ENCODE assay signal across 19 mouse cellular contexts in the genomic region with DNA sequence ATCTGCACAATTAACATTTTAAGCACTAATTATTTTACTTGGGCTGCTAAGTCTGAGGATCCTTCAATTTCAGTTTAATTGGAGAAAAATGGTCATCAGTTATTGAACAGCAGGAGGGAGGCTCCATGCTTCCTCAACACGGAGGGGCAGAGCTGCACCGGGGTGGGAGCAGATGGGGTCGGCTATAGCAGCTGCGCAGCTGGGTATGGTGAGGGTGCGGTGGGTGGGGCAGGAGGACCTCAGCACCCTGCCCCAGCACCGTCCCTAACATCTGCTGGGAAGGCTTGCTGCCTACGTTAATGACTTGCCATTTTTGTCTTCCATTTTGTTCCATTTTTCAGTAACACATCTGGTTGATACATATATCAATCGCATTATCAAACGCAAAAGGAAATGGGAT. TPM values are rescaled to one million over a fixed set of nuclear protein-coding genes. Genes with fewer than 3 reads are reported as not detected.
DNase-seq lines count a peak whose midpoint lies in the region; ATAC-seq and TF ChIP-seq lines count a peak whose summit lies in the region.
"Had no signal": no experiment of that assay in that cellular context is flagged by ENCODE, and none has a peak within 500 bp of the region (broad histone marks: within the 10 kb centered on the region; RNA-seq: fewer than 3 reads in every experiment).

No protein-coding gene starts in this region.

- no peak for TF ChIP-seq CTCF in hindbrain, postnatal 0 days (IDR thresholded peaks at IDR 0.05; ENCODE audit: low read depth)

- H3K36me3 ChIP-seq in hindbrain, embryonic 11.5 days (ENCODE audit: control insufficient read depth, insufficient read depth, low read length): no peaks in the 10 kb centered on the region
- no peaks in the 10 kb centered on the region for H3K36me3 ChIP-seq in hindbrain, postnatal 0 days (ENCODE audit: insufficient read depth, low read length)
- H3K36me3 ChIP-seq in neural tube, embryonic 12.5 days: no peaks in the 10 kb centered on the region
- H3K36me3 ChIP-seq in hindbrain, embryonic 14.5 days (replicated peaks; ENCODE audit: control insufficient read depth, insufficient read depth): no peaks in the 10 kb centered on the region
- H3K36me3 ChIP-seq: embryonic facial prominence, embryonic 13.5 days; heart, embryonic 12.5 days; hindbrain, embryonic 15.5 days had no signal

- no peaks in the 10 kb centered on the region for H3K27me3 ChIP-seq in hindbrain, embryonic 11.5 days (ENCODE audit: control insufficient read depth, insufficient read depth, low read length)
- no peaks in the 10 kb centered on the region for H3K27me3 ChIP-seq in hindbrain, postnatal 0 days (ENCODE audit: insufficient read depth, low read length)
- no peaks in the 10 kb centered on the region for H3K27me3 ChIP-seq in neural tube, embryonic 12.5 days (replicated peaks)
- H3K27me3 ChIP-seq in hindbrain, embryonic 14.5 days (ENCODE audit: control insufficient read depth, insufficient read depth, low read length): no peaks in the 10 kb centered on the region
- H3K27me3 ChIP-seq: hindbrain, embryonic 15.5 days; Patski had no signal

- 0 out of 2 replicates have a peak, but pooled peaks have one; percentile 41 for ATAC-seq in hindbrain, embryonic 11.5 days (ENCODE audit: low FRiP score)
- ATAC-seq in hindbrain, postnatal 0 days: no peak
- 0 out of 2 replicates have a peak, but pooled peaks have one; percentile 42 for ATAC-seq in neural tube, embryonic 12.5 days (ENCODE audit: low FRiP score, low read depth)
- ATAC-seq in hindbrain, embryonic 14.5 days (ENCODE audit: low FRiP score): no peak
- ATAC-seq: activated CD4-positive, CD25-positive, alpha-beta regulatory T cell, adult 4 months; forebrain, embryonic 14.5 days; Patski had no signal

- 65% methylated on average over 9 of the region's 9 CpGs for WGBS in hindbrain, embryonic 11.5 days
- 60% methylated on average over 9 of the region's 9 CpGs for WGBS in hindbrain, postnatal 0 days
- WGBS in neural tube, embryonic 12.5 days: 56% methylated on average over 9 of the region's 9 CpGs
- 35% methylated on average over 9 of the region's 9 CpGs for WGBS in hindbrain, embryonic 14.5 days

- no peak overlapping the region for H3K4me2 ChIP-seq in hindbrain, embryonic 11.5 days (replicated peaks; ENCODE audit: low read depth, low read length)
- H3K4me2 ChIP-seq in hindbrain, postnatal 0 days (ENCODE audit: low read depth, low read length): no peak overlapping the region
- H3K4me2 ChIP-seq in neural tube, embryonic 12.5 days (replicated peaks): no peak overlapping the region
- H3K4me2 ChIP-seq in hindbrain, embryonic 14.5 days (replicated peaks): no peak overlapping the region
- H3K4me2 ChIP-seq: embryonic facial prominence, embryonic 13.5 days; heart, embryonic 12.5 days; hindbrain, embryonic 15.5 days had no signal

- H3K4me3 ChIP-seq in hindbrain, embryonic 11.5 days (ENCODE audit: low read depth, low read length): no peak overlapping the region
- H3K4me3 ChIP-seq in hindbrain, postnatal 0 days (ENCODE audit: low read length): no peak overlapping the region
- no peak overlapping the region for H3K4me3 ChIP-seq in neural tube, embryonic 12.5 days
- no peak overlapping the region for H3K4me3 ChIP-seq in hindbrain, embryonic 14.5 days (replicated peaks; ENCODE audit: low read length)
- H3K4me3 ChIP-seq: embryonic facial prominence, embryonic 13.5 days; gastrocnemius, adult 2 months; heart, embryonic 12.5 days; hindbrain, embryonic 15.5 days had no signal

- peak overlapping the region; percentile 88 for H3K27ac ChIP-seq in hindbrain, embryonic 11.5 days (ENCODE audit: low read depth, low read length)
- no peak overlapping the region for H3K27ac ChIP-seq in hindbrain, postnatal 0 days
- no peak overlapping the region for H3K27ac ChIP-seq in neural tube, embryonic 12.5 days
- H3K27ac ChIP-seq in hindbrain, embryonic 14.5 days: peak overlapping the region; percentile 66; the same call in 1 of the 2 replicates
- H3K27ac ChIP-seq: embryonic facial prominence, embryonic 13.5 days; gastrocnemius, adult 2 months; hindbrain, embryonic 15.5 days had no signal

- H3K9me3 ChIP-seq in hindbrain, embryonic 11.5 days (ENCODE audit: control insufficient read depth, low read length): no peaks in the 10 kb centered on the region
- H3K9me3 ChIP-seq in hindbrain, postnatal 0 days (ENCODE audit: low read length): no peaks in the 10 kb centered on the region
- H3K9me3 ChIP-seq in neural tube, embryonic 12.5 days: no peaks in the 10 kb centered on the region
- no peaks in the 10 kb centered on the region for H3K9me3 ChIP-seq in hindbrain, embryonic 14.5 days (ENCODE audit: control insufficient read depth, low read length)
- H3K9me3 ChIP-seq: embryonic facial prominence, embryonic 13.5 days; heart, embryonic 12.5 days; hindbrain, embryonic 15.5 days had no signal

- no peak for DNase-seq in hindbrain, embryonic 11.5 days (ENCODE audit: low spot score)
- no peak for DNase-seq in hindbrain, postnatal 0 days (ENCODE audit: low spot score)
- DNase-seq in neural tube, embryonic 10.5 days (ENCODE audit: extremely low spot score, low spot score): no peak
- DNase-seq in hindbrain, embryonic 14.5 days (ENCODE audit: low spot score): no peak
- DNase-seq in thymus, postnatal 0 days (ENCODE audit: low spot score): no peak
- DNase-seq: adrenal gland, postnatal 14 days; cerebellum, adult 11-12 months; cerebellum, adult 9-10 months; cerebellum, postnatal 36 days; gastrocnemius, adult 2 months; gastrocnemius, postnatal 25 days had no signal

- no peak overlapping the region for H3K9ac ChIP-seq in hindbrain, embryonic 11.5 days (ENCODE audit: low read depth, low read length)
- H3K9ac ChIP-seq in hindbrain, postnatal 0 days (replicated peaks; ENCODE audit: low read length): no peak overlapping the region
- H3K9ac ChIP-seq in neural tube, embryonic 12.5 days: no peak overlapping the region
- H3K9ac ChIP-seq in hindbrain, embryonic 14.5 days: no peak overlapping the region
- H3K9ac ChIP-seq: embryonic facial prominence, embryonic 13.5 days; heart, embryonic 12.5 days; hindbrain, embryonic 15.5 days had no signal

- H3K4me1 ChIP-seq in hindbrain, embryonic 11.5 days (replicated peaks; ENCODE audit: control insufficient read depth, insufficient read depth, low read length): peaks cover 6% of the 10 kb centered on the region; the same call in 1 of the 2 replicates
- H3K4me1 ChIP-seq in hindbrain, postnatal 0 days (ENCODE audit: insufficient read depth, low read length): peaks cover 11% of the 10 kb centered on the region; the same call in 1 of the 2 replicates
- peaks cover 30% of the 10 kb centered on the region for H3K4me1 ChIP-seq in neural tube, embryonic 12.5 days
- peaks cover 29% of the 10 kb centered on the region for H3K4me1 ChIP-seq in hindbrain, embryonic 14.5 days (replicated peaks; ENCODE audit: control insufficient read depth, insufficient read depth, low read length)

RNA-seq across cellular contexts. Expression of a gene that starts 39.6 kb away (rescaled TPM):
- polyA plus RNA-seq in hindbrain, embryonic 11.5 days (2014; fragmentation: Nextera tagmentation; extraction: Ambion mirVana): 12.2 and 17.0 TPM in 2 replicates
- 58.7 and 59.7 TPM in 2 replicates for total RNA-seq in hindbrain, postnatal 0 days (2014; rRNA removed)
- 12.6 and 13.2 TPM in 2 replicates for polyA plus RNA-seq in hindbrain, postnatal 0 days (2015; fragmentation: Nextera tagmentation; extraction: Ambion mirVana)
- polyA plus RNA-seq in neural tube, embryonic 12.5 days (2016; fragmentation: Nextera tagmentation; extraction: Ambion mirVana): 41.9 and 44.7 TPM in 2 replicates
- 12.3 and 13.0 TPM in 2 replicates for polyA plus RNA-seq in hindbrain, embryonic 14.5 days (2014; fragmentation: Nextera tagmentation; extraction: Ambion mirVana)
- 5.7 and 8.0 TPM in 2 replicates for polyA plus RNA-seq in thymus, postnatal 0 days (2015; fragmentation: Nextera tagmentation; extraction: Ambion mirVana)
- total RNA-seq: granulocyte monocyte progenitor cell, adult 5-6 weeks had no signal
- polyA plus RNA-seq: activated CD4-positive, CD25-positive, alpha-beta regulatory T cell, adult 4 months had no signal

Comparison
In these comparisons a context has a peak if more than half of its experiments do, and no peak if none do; other contexts are left out.
1. ATAC-seq: peak in hindbrain, embryonic 11.5 days (single experiment) and neural tube, embryonic 12.5 days (single experiment); none in hindbrain, postnatal 0 days (single experiment) and hindbrain, embryonic 14.5 days (single experiment).
2. H3K27ac ChIP-seq: peak in hindbrain, embryonic 11.5 days (single experiment) and hindbrain, embryonic 14.5 days (single experiment); none in hindbrain, postnatal 0 days (single experiment) and neural tube, embryonic 12.5 days (single experiment).